Mouse (Mus musculus) brain, embryonic 14.5 days (tissue): ENCODE data around the gene Gtsf1l. TPM values are rescaled to one million over a fixed set of nuclear protein-coding genes. Genes with fewer than 3 reads are reported as not detected.
A peak's percentile ranks its signal among the peaks of the same experiment; 100 is the strongest.

Source experiments
- DNase-seq: peaks from one replicate; pipeline ENCODE4 v3.0.0-alpha.2; 2011; ENCODE audit warnings: low read depth
- CTCF ChIP-seq: fragments of 200-500 bp; IDR thresholded peaks from 2 replicates; pipeline ENCODE4 v1.5.1; 2012; ENCODE audit warnings: inconsistent platforms, mild to moderate bottlenecking, moderate library complexity, borderline replicate concordance; ENCODE audit not compliant: insufficient read depth, insufficient read length; ENCODE audit errors: extremely low read depth
- POLR2A ChIP-seq: fragments of 200-500 bp; IDR thresholded peaks from 2 replicates; pipeline ENCODE4 v1.6.1; 2012; ENCODE audit warnings: mild to moderate bottlenecking, inconsistent platforms, borderline replicate concordance; ENCODE audit not compliant: poor library complexity, insufficient read depth, insufficient read length, severe bottlenecking; ENCODE audit errors: extremely low read depth
- polyA plus RNA-seq: library from polyadenylated mRNA; depleted of rRNA; stranded (reverse); fragments of >200 nt; gene quantifications from 2 replicates; pipeline ENCODE4 v1.2.3, GENCODE M21; 2012

The Gtsf1l gene
- polyA plus RNA-seq, 1 experiment = not detected

DNA sequence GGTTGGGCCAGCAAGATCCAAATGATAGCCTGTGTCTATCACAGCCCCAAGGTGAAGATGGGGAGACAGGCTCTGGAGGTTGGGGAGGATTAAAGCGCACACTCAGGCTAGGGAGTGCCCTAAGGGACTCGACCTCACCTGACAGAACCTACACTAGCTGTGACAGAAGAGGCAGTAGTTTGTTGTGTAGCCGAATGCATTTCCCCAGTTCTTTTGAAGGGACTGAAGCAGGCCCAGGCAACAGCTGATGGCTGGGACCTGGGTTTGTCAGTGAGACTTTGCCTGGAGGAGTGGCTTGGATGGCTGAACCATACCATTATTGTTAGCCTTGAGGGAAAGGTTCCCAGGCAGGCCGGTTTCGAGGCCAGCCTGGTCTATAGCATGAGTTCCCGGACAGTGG is 2.6 kb downstream of the Gtsf1l start:
- no peak for DNase-seq
- TF ChIP-seq POLR2A = no peak
- TF ChIP-seq CTCF = no peak

DNA sequence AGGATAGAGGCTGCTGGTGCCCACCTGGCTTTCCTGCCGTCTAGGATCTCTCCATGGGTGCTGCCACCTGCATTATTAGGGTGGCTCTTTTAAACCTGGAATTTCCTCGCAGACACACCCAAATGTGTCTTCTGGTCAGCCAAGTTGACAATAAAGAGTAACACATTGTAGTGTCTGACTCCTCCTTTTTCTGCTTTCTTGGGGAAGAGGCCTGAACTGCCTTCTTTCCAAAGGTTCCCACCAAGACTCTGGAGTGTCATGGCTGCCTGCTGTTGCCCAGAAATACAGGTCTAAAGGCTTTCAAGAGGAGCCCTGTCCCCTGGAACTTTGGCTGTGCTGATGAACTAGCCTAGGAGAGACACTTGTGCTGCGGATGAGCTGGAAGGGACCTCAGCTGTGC is 3.1 kb downstream of the Gtsf1l start:
- no peak for DNase-seq
- TF ChIP-seq CTCF (no peak), POLR2A (no peak)

DNA sequence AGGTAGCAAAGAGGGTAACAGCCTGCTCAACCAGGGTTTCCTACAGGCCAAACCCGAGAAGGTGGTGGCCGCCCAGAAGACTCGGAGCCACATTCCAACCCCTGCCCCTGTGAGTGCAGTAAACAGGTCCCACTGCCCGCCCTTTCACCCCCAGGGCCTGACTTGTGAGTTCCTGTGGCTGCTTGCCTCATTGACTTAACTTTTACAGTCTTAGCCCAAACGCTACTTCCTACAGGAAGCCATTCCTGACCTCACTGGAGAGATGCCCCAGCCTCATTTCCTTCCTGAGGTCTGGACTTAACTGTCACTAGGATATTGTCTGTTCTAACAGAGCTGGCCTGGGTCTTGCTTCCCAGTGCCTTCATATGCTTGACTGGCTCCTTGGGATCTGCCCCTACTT is 5.1 kb downstream of the Gtsf1l start:
- no peak for DNase-seq
- TF ChIP-seq POLR2A = no peak
- no peak for TF ChIP-seq CTCF

DNA sequence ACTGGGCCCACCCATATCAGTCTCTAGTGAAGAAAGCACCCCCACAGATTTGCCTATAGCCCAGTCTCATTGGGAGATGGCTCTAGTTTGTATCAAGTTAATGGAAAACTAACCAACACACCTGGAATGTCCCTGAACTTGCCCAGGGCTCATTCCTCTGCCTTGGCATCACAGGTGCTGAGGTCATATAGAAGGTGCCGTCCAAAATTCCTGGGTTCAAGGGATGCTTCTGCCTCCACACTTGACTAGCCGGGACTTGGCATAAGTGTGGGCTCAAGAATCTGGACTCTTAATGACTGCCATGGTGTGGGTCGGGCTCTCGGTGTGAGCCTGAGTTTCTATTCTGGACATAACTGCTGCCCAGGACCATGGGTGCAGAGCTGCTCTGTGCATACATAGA is 8.6 kb downstream of the Gtsf1l start:
- no peak for DNase-seq
- TF ChIP-seq CTCF (no peak), POLR2A (no peak)

DNA sequence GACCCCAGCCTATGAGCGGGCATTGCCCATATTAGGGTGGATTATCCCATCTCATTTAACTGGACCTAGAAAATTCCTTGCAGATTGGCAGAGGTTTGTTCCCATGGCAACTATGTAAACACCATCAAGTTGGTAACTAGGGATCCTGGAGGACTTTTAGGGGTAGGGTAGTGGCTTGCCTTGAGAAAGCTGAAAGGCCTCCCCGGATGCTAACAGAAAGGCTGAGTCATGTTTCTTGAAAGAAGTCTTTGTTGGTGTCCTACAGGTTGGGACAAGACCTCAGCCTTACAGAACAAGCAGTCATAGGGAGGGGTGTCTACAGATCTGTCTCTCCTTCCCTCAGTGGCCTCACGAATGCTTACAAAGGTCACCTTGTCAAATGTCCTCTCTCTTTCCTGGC is 12.4 kb downstream of the Gtsf1l start:
- DNase-seq = peak; percentile 11
- no peak for TF ChIP-seq POLR2A
- no peak for TF ChIP-seq CTCF

DNA sequence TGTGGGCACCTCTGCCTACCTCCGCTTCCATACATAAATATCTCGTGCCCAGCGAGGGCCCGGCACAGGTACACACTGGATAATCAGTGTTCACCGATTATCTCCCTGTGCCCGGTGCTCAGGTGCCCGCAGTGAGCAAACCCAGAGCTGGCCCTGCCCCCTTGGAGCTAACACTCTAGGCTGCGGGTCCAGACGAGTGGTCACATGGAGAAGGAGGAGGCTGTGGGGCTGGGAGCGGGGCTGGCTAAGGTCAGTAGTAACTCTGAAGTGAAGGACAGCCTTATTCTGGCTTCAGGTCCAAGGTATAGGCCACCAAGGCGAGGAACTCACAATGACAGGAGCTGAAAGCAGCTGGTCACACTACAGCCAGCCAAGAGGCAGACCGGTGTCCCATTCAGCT is 12.8 kb downstream of the Gtsf1l start:
- DNase-seq = no peak
- TF ChIP-seq CTCF = no peak
- no peak for TF ChIP-seq POLR2A

DNA sequence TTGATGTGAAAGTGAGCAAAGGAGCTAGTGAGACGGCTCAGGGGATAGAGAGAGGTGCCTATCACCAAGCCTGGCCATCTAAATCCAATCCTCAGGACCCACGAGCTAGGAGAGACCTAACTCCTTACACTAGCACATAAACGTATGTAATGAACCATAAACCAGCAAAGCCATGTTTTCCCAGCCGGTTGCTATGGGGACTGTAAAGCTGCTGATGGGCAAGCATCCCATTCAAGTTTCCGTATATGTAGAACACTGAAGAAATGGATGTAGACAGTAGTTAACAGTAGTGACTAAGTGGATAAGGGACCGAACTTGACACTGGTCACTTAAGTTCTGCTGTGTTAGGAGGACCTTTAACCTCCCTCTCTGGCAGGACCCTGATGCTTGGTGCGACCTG is 13.6 kb downstream of the Gtsf1l start:
- TF ChIP-seq POLR2A = no peak
- TF ChIP-seq CTCF = no peak
- DNase-seq = no peak

DNA sequence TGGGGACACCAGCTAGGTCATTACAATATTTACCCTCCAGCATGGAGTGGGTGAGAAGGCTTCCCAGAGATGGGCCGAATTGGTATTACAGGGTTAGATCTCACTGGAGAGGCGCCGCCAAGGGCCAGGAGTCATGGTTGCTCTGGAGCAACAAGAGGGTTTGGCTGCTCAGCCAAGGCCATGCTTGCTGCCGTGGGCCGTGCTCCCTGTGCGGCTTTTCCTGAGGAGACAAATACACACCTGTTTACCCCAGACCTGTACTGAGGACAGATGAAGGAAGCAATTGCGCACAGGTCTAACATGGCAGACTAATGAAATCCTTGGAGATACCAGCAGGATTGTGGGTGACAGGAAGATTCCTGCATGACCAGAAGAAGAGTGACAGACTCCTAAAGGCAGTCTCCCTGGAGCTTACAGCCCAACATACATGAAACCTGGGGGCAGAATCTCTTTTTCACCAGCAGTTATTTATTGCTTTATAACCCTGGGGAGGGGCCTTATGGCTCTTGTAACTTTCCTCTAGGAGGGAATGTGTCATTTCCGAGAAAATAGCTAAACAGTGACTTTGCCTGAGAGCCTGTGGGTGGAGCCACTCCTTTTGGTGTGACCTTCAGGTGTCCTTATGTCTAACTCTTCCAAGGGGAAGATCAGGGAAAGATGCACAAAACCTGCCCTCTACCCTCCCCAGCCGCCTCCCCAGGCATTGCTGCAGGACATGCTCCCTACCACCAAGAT is 14.5 kb downstream of the Gtsf1l start:
- DNase-seq = no peak
- TF ChIP-seq POLR2A (no peak), CTCF (no peak)

DNA sequence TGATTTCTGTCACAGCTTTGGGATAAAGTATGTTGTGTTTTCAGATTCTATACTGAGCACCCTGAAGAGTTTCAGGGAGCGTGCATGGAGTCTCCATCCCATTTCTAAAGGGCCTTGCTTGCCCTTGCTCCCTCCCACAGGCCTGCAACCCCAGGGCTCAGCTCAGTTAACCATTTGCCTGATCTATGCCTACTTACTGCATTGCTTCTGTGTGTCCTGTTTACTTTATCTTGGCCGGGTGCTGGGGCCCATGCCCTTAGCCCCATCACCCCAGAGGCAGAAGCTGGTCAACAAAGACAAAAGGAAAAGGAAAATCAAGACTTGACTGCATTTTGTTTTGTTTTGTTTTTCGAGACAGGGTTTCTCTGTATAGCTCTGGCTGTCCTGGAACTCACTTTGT is 16.1 kb downstream of the Gtsf1l start:
- TF ChIP-seq CTCF (no peak), POLR2A (no peak)
- DNase-seq = no peak

DNA sequence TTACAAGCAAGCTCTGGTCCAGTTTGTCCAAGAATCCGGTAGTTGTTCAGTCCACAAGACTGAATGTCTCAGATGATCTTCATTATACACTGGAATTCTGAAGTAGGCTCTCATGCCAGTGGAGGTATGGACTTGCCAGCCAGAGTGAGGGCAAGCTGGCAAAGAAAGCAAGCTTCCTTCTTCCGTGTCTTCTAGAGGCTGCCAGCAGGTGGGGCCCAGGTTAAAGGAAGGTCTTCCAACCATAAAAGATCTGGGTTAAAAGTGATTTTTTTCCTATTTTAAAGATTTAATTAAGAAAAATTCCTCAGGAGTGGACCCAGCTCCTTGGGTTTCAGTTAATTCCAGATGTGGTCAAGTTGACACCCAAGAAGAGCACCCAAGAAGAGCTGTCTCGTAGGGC is 17.4 kb downstream of the Gtsf1l start:
- peak; percentile 17 for DNase-seq
- TF ChIP-seq POLR2A (no peak), CTCF (peak; percentile 31; the same call in 1 of the 2 replicates)

DNA sequence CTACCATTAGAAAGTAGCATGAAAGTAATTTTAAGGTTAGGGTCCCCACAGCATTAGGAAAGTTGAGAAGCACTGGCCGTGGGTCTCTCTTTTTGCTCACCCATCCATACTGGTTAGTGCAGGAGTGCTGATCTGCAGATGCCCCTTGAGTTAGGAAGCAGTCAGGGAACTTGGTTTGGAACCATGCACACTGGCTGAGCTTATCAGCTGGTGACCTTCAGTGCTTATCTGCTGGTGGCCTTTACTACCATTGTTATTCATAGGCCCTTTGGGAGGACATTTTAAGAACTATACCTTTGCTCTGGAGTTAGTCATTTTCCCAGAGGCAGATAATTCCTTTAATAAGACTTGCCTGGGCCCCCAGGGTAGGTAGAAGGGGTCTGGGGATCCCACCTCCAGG is 20.4 kb downstream of the Gtsf1l start:
- TF ChIP-seq POLR2A (no peak), CTCF (no peak)
- DNase-seq = no peak

DNA sequence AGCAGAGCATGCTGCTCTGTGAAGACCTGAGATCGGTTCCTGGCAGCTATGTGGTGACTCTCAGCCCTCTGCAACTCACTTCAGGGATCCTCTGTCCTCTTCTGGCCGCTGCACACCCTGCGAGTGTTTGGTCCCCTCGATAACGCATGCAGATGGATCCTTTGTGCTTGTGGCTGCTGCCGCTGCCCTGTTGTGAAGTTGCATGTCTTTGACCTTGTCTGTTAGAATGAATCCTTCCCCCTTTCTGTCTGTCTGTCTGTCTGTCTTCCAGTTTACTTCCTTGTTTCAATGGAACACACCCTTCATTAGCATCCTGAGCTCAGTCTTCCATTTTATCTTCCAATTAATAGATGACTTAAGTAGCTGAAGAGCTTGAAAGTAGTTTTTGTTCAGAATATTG is 21.3 kb downstream of the Gtsf1l start:
- no peak for TF ChIP-seq POLR2A
- no peak for TF ChIP-seq CTCF
- DNase-seq = no peak
